Mouse (Mus musculus) telencephalon, adult 2 months (tissue): ENCODE measurements at regions not wholly inside any gene's neighbourhood (a gene's known extent, or its start where the extent isn't known, plus 50 kb on each side); places are given as distances from the start of the nearest gene placed in this dataset.

Experiments
- DNase-seq: peaks from one replicate; pipeline ENCODE4 v3.0.0-alpha.2; 2011; ENCODE audit warnings: low read depth, low spot score

DNA sequence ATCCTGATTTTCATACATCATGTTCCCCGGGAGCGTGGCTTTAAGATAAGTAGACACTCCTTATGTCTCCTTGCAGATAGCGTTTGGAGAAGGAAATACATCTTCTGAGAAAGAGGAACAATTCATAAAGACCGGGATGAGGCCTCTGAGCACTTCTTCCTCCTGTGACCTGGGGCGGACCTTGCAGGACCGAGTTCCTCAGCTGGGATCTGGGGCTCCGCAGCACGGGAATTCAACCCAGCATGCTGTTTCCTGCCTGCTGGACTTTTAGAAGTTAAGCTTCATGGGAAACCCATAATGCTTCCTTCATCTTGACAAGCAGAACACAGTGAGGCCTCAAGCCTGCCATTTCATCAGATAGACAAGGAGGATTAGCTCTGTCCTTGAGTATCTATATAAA, 491.4 kb downstream of the Fam19a5 start:
- no peak for DNase-seq

GRCm38 (mm10) chr15:88036146-88037000, 492.3 kb downstream of the Fam19a5 start:
- no peak for DNase-seq

DNA sequence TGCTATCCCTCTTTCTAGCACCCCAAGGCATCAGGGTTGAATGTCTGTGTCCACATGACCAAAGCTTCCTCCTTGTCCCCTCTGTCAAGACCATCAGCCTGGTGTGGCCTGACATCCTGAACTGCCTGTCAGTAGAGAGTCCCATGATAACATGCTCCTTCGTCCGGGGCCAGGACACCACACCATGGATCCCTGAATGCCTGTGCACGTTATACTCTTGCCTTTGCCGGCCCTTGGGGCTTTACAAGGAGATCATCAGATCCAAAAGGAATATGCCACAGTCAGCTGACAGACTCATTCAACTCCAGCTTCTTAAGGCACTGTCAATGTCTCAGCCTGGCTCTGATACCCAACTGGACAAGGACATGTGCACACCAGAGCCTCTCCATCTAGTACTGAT, 493.5 kb downstream of the Fam19a5 start:
- no peak for DNase-seq

DNA sequence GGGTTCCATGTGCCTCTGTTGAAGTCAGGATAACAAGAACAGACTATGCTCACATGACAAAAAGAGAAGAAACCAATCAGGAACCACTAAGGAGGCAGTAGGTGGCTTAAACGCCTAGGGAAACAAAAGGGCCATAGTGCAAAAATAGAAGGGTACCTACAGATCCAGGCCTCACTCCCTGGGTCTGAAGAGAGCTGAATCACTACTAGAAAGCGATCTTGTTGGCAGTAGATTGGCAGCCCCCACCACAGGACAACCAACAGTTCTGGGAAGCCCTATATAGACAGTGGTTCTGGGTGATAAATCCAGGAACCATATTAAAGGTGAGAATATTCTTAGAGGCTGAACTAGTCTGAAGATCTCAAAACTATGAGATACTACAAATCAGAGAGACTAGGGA, 498.7 kb downstream of the Fam19a5 start:
- DNase-seq = no peak

GRCm38 (mm10) chr15:88058071-88058470, 514.0 kb downstream of the Fam19a5 start:
- DNase-seq = no peak

DNA sequence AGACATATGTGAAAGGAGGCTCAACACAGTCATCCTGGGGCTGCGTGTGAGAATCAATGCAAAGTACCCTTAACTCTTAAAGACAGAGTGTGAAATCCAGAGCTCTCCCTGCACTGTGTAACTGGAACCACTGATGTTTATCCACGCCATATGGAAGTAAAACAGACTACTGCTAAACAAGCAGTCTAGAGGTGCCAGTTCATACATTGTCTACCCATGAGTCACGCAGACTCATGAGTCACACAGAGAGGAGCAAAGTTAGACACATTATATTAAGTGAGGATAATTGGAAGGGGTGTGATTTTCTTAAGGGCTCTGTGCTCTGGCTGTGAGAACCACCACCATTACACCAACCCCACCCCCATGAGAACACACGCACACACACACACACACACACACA, 516.8 kb downstream of the Fam19a5 start:
- DNase-seq = no peak

GRCm38 (mm10) chr15:88063041-88063440, 518.9 kb downstream of the Fam19a5 start:
- DNase-seq = no peak

DNA sequence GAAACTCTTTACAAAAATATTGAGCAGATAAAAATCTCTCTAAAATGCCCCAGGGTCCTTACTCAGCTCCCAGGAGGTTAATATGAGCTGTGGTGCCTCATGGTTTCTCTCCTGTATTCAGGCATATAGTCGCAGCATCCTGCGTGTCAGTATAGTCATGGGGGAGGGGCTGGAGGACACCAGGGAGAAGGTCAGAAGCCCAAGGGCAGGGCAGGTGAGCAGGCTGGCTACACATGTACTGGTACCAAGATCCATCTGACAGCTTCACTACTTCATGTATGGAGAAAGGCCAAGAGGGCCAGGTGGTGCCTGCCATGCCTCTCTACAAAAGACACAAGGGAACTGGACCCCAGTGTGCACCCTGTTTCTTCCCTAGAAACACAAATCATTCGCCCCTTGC, 524.4 kb downstream of the Fam19a5 start:
- no peak for DNase-seq

DNA sequence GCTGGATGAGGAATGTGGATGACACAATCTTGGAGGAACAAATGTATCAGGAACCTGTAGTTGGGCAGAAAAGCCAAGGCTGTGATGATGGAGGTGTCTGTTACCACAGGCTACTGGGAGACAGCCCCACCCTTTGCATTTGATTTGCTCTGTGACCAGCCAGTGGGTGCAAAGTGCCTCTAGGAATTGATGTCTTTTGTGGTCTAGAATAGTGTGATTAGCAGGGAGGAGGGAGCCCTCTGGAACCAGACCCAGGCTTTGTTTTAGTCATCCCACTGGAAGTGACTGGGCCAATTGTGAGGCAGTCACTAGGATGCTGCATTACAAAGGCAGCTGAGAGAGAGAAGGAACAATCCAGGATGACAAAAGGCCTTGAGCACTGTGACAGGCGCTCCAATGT, 527.4 kb upstream of the Zdhhc25 start:
- DNase-seq = no peak

DNA sequence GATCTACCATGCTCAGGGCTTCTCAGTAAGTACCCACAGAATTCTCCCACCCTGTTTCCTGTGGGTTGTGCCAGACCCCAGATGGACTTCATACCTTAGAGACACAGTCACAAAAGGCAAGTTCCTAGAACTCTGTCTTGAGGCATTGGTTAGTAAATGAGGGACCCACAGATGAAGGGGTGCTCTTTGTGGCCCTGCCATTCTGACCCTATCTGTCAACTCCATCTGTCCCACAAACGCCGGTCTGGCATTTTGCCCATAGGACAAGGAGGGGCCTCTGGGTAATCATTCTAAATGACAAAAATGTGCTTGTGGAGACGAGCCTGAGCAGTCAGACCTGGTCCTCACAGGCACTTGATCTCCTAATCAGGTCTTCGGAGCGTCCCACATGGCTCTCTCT, 516.2 kb upstream of the Zdhhc25 start:
- DNase-seq = no peak

- DNase-seq = no peak
Observed at GRCm38 (mm10) chr15:88085631-88086030, 514.5 kb upstream of the Zdhhc25 start.

DNA sequence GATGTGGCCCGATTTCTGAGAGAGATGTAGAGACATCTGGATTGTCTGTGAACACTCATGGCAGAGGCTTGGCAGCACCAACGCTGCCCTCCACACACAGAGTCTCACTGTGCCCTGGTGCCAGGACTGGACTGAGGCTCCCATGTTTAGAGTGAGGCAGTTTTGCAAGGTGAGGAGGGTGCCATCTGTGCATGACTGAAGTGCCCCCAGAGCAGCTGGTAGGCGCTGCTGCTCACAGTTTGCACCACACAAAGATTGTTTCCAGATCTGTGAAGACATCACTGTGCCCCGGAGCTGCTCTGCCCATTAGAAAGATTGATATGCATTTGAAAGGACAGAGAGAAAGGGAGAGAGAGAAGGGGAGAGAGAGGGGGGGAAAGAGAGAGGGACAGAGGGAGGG, 510.6 kb upstream of the Zdhhc25 start:
- DNase-seq = no peak

DNA sequence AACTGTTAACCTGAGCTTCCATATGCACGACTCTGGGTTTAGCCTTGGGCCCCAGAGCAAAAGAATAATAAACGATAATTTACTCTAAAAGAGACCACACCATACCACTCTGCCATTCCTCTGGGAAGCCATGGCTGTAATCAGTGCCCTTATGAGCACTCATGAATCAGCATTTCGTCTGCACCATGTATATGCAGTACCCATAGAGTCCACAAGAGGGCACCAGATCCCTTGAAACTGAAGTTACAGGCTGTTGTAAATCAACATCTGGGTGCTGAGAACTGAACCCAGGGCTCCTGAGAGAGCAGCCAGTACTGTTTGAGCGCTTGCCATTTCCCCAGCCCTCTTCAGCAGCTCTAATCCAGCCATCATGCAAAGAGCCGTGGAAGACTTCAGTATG, 508.7 kb upstream of the Zdhhc25 start:
- no peak for DNase-seq

GRCm38 (mm10) chr15:88120376-88120775, 479.7 kb upstream of the Zdhhc25 start:
- DNase-seq = no peak

DNA sequence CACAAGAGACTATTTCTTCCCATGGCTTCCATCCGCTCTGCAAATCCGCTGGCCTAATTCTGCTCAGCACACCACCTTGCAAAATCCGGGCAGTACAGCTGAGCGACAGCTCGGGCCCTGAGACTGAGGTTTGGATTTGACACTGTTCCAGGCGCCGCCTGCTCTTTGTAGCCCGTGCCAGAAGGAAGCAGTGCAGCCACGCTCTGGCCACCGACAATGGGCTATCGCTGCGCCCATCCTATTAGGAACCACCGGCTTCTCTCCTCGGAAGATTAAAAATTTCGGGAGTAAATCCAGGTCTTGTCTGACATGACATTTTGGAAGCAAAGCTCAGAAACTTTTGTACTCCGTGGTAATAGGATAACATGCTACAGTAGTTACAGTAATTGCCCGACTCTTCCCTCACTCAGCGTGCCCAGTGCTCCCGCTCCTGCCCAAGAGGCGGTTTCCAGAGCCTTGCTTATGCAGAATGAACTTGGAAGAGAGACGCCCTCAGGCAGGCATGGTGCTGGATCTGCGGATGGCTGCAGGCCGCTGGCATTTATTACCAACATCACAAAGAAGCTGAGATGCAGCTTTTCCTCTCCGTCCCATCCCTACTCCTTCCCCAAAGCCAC, 476.1 kb upstream of the Zdhhc25 start:
- no peak for DNase-seq

GRCm38 (mm10) chr15:88146118-88146517, 454.0 kb upstream of the Zdhhc25 start:
- DNase-seq = no peak

GRCm38 (mm10) chr15:88151199-88151598, 448.9 kb upstream of the Zdhhc25 start:
- peak; percentile 35 for DNase-seq

DNA sequence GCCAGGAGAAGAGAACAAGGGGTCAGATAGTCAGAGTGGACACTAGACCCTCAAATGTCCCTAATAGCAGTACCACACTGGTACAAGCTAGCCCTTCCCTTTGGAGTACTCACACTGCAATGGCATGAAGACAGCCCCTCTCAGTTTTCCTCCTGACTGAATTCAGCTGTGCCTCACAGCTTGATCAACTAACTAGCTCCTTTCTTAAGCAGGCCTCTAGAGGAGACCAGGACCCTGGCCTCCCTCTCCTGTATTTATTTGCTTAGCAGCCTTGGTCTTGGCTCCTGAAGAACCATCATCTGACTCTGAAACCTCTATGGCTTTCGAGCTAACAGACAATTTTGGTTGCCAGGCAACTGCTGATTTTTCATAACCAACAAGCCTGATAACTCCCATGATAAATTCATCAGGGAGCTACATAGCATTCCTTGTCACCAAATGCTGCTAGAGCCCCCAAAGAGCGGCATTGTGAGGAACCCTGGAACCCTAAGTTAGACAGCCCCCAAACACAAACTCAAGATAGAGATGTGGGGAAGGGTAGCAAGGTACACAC, 440.4 kb upstream of the Zdhhc25 start:
- no peak for DNase-seq

GRCm38 (mm10) chr15:88160291-88160690, 439.8 kb upstream of the Zdhhc25 start:
- no peak for DNase-seq

DNA sequence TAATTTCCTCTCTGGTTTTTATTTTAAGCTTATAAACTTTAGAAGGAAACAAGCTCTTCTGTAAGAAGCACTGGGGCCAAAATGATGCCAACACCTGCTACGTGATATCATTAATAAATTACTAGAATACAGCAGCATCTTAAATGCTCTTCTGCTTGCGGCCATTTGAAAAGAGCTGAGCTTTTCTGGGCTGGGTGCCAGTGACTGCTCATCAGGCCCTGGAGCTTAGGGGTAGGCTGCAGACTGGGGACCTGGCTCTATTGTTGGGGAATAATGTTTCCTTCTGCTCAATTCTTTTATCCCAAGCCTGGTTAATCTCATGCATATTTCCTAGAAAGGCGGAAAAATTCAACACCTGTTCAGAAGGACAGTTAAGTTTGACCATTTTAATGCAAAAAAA, 436.7 kb upstream of the Zdhhc25 start:
- no peak for DNase-seq

- DNase-seq = no peak
Observed at GRCm38 (mm10) chr15:88174326-88174725, 425.8 kb upstream of the Zdhhc25 start.

GRCm38 (mm10) chr15:88175991-88176390, 424.1 kb upstream of the Zdhhc25 start:
- no peak for DNase-seq

- peak; percentile 80 for DNase-seq
Observed at GRCm38 (mm10) chr15:88196539-88196938, 403.6 kb upstream of the Zdhhc25 start.
